Mouse (Mus musculus) CH12F3 (cell line): ENCODE results near the gene Gm14399.
"Not testable (repeated sequence)": the region's sequence is repeated elsewhere in the genome, so short reads cannot be mapped to it uniquely, and the experiment has no call there.

ENCODE experiments used
- in situ Hi-C: fragments of 300-500 bp; cut with MboI; formaldehyde crosslinking; loops from 2 replicates; pipeline ENCODE4 v1.14.3; 2020; ENCODE audit warnings: low sequenced_read_pairs

Gm14399 gene

GRCm38 (mm10) chr2:175141993-175142295, at the start of gene Gm14399:
Gene Gm14399, minus strand, starts transcription at chr2:175142012.
- in situ Hi-C loops, result not testable (repeated sequence)

GRCm38 (mm10) chr2:175179008-175179407, 37.2 kb upstream of the Gm14399 start:
- in situ Hi-C loops, result not testable (repeated sequence)

- in situ Hi-C loops, result no loop called here
Measured at GRCm38 (mm10) chr2:175176312-175176711, 34.5 kb upstream of the Gm14399 start.

GRCm38 (mm10) chr2:175175401-175176180, 33.8 kb upstream of the Gm14399 start, which contains the start of gene Gm14443:
Gene Gm14443, minus strand, starts transcription at chr2:175175871.
- in situ Hi-C loops, result not testable (repeated sequence)

GRCm38 (mm10) chr2:175174058-175174457, 32.2 kb upstream of the Gm14399 start:
- in situ Hi-C loops, result not testable (repeated sequence)

- in situ Hi-C loops, result not testable (repeated sequence)
Measured at GRCm38 (mm10) chr2:175172906-175173595, 31.2 kb upstream of the Gm14399 start.

GRCm38 (mm10) chr2:175172123-175172522, 30.3 kb upstream of the Gm14399 start:
- in situ Hi-C loops, result no loop called here

- in situ Hi-C loops, result not testable (repeated sequence)
Measured at GRCm38 (mm10) chr2:175166870-175167269, 25.1 kb upstream of the Gm14399 start.

GRCm38 (mm10) chr2:175165110-175165509, 23.3 kb upstream of the Gm14399 start:
- in situ Hi-C loops, result not testable (repeated sequence)

GRCm38 (mm10) chr2:175161438-175161837, 19.6 kb upstream of the Gm14399 start:
- in situ Hi-C loops, result not testable (repeated sequence)

- in situ Hi-C loops, result no loop called here
Measured at GRCm38 (mm10) chr2:175158642-175159041, 16.8 kb upstream of the Gm14399 start.

GRCm38 (mm10) chr2:175156696-175157095, 14.9 kb upstream of the Gm14399 start:
- in situ Hi-C loops, result no loop called here

GRCm38 (mm10) chr2:175141118-175141992, 457 bp downstream of the Gm14399 start:
- in situ Hi-C loops, result not testable (repeated sequence)

GRCm38 (mm10) chr2:175140624-175141023, 1.2 kb downstream of the Gm14399 start:
- in situ Hi-C loops, result not testable (repeated sequence)
